Mouse (Mus musculus): ENCODE results near the gene Ttc26.

The Ttc26 gene

GRCm38 (mm10) chr6:38381129-38381771 lies at the start of gene Ttc26:
Ttc26 (plus strand) TSS chr6:38381469.
- peak; percentile 88 for DNase-seq (ENCODE audit: extremely low spot score, low read depth, low spot score)

- no peak for DNase-seq (ENCODE audit: extremely low spot score, low read depth, low spot score)
Measured at GRCm38 (mm10) chr6:38335264-38335663, 46.0 kb upstream of the Ttc26 start.

GRCm38 (mm10) chr6:38337166-38337705 lies 44.0 kb upstream of the Ttc26 start:
- no peak for DNase-seq (ENCODE audit: extremely low spot score, low read depth, low spot score)

- no peak for DNase-seq (ENCODE audit: extremely low spot score, low read depth, low spot score)
Measured at GRCm38 (mm10) chr6:38337951-38338350, 43.3 kb upstream of the Ttc26 start.

- no peak for DNase-seq (ENCODE audit: extremely low spot score, low read depth, low spot score)
Measured at GRCm38 (mm10) chr6:38339078-38339477, 42.2 kb upstream of the Ttc26 start.

- DNase-seq (ENCODE audit: extremely low spot score, low read depth, low spot score): no peak
Measured at GRCm38 (mm10) chr6:38341751-38342665, 39.3 kb upstream of the Ttc26 start.

- DNase-seq (ENCODE audit: extremely low spot score, low read depth, low spot score): no peak
Measured at GRCm38 (mm10) chr6:38342666-38342992, 38.6 kb upstream of the Ttc26 start.

GRCm38 (mm10) chr6:38343581-38343980 lies 37.7 kb upstream of the Ttc26 start:
- DNase-seq (ENCODE audit: extremely low spot score, low read depth, low spot score): no peak

- no peak for DNase-seq (ENCODE audit: extremely low spot score, low read depth, low spot score)
Measured at GRCm38 (mm10) chr6:38344006-38344670, 37.1 kb upstream of the Ttc26 start.

GRCm38 (mm10) chr6:38345796-38346195 lies 35.5 kb upstream of the Ttc26 start:
- no peak for DNase-seq (ENCODE audit: extremely low spot score, low read depth, low spot score)

- DNase-seq (ENCODE audit: extremely low spot score, low read depth, low spot score): no peak
Measured at GRCm38 (mm10) chr6:38347875-38348274, 33.4 kb upstream of the Ttc26 start.

- no peak for DNase-seq (ENCODE audit: extremely low spot score, low read depth, low spot score)
Measured at GRCm38 (mm10) chr6:38348811-38349453, 32.3 kb upstream of the Ttc26 start.

- DNase-seq (ENCODE audit: extremely low spot score, low read depth, low spot score): no peak
Measured at GRCm38 (mm10) chr6:38349806-38350205, 31.5 kb upstream of the Ttc26 start.

GRCm38 (mm10) chr6:38351930-38352329 lies 29.3 kb upstream of the Ttc26 start:
- DNase-seq (ENCODE audit: extremely low spot score, low read depth, low spot score): no peak

GRCm38 (mm10) chr6:38352451-38352850 lies 28.8 kb upstream of the Ttc26 start:
- DNase-seq (ENCODE audit: extremely low spot score, low read depth, low spot score): no peak

- no peak for DNase-seq (ENCODE audit: extremely low spot score, low read depth, low spot score)
Measured at GRCm38 (mm10) chr6:38353181-38353580, 28.1 kb upstream of the Ttc26 start.

- DNase-seq (ENCODE audit: extremely low spot score, low read depth, low spot score): no peak
Measured at GRCm38 (mm10) chr6:38353811-38354722, 27.2 kb upstream of the Ttc26 start, which contains the start of gene Zc3hav1. Zc3hav1 (minus strand) TSS chr6:38354603.

GRCm38 (mm10) chr6:38354723-38355353 lies 26.4 kb upstream of the Ttc26 start:
- DNase-seq (ENCODE audit: extremely low spot score, low read depth, low spot score): no peak

- DNase-seq (ENCODE audit: extremely low spot score, low read depth, low spot score): no peak
Measured at GRCm38 (mm10) chr6:38355354-38355823, 25.9 kb upstream of the Ttc26 start.

Measured in hindlimb bud, embryonic 11.5 days (tissue).